Mouse (Mus musculus): ENCODE measurements around the gene Ormdl2.

GRCm38 (mm10) chr10:128839434-128839833 is 18.0 kb upstream of the Ormdl2 start:
- no peak for TF ChIP-seq CTCF (IDR thresholded peaks at IDR 0.05; ENCODE audit: insufficient read depth, low read length)
- TF ChIP-seq POLR2A (IDR thresholded peaks at IDR 0.05; ENCODE audit: borderline replicate concordance, extremely low read depth, low read depth, low read length), result no peak

All from lung, adult 2 months (tissue).